Mouse (Mus musculus): ENCODE results near the gene Kctd18. TPM values are rescaled to one million over a fixed set of nuclear protein-coding genes. Genes with fewer than 3 reads are reported as not detected.

The Kctd18 gene
- polyA plus RNA-seq (2015; fragmentation: Nextera tagmentation; extraction: Ambion mirVana) = 12.9 and 13.6 TPM in 2 replicates

DNA sequence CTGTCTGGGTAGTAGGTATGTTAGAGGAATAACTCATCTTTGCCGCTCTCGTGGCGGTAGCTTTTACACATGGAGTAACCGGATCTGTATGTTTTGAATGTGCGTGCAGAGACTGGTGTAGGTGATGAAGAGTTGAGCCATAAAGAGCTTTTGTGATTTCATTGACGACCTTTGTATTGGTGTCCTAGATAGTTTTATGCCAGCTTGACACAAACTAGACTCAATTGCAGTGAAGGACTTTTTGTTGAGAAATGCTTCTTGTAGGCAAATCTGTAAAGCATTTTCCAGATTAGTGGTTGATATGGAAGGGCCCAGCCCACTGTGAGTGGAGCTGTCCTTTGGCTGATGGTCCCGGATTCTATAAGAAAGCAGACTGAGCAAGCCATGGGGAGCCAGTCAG, at the start of gene Kctd18:
Gene Kctd18 (minus strand): TSS at position 101 of the 400 bp plus-strand sequence.
- Histone ChIP-seq H3K27me3 (replicated peaks; ENCODE audit: insufficient read depth, low read length) (no peaks in the 10 kb centered on the region), H3K9me3 (ENCODE audit: low read length) (no peaks in the 10 kb centered on the region), H3K4me1 (ENCODE audit: insufficient read depth, low read depth, low read length) (no peaks in the 10 kb centered on the region), H3K36me3 (ENCODE audit: insufficient read depth, low read length) (peaks cover 8% of the 10 kb centered on the region; the same call in 1 of the 2 replicates), H3K4me3 (ENCODE audit: low read depth, low read length) (no peak within 1 kb of the TSS), H3K4me2 (replicated peaks; ENCODE audit: low read depth, low read length) (no peak within 1 kb of the TSS), H3K9ac (replicated peaks; ENCODE audit: low read depth) (no peak within 1 kb of the TSS), H3K27ac (ENCODE audit: low read length) (no peak within 1 kb of the TSS)
- ATAC-seq = no peak
- WGBS = 96% methylated on average over 7 of the region's 7 CpGs
- TF ChIP-seq EP300 (IDR thresholded peaks at IDR 0.05) (no peak), CTCF (IDR thresholded peaks at IDR 0.05) (no peak)
- no peak for DNase-seq (ENCODE audit: low spot score)

- DNase-seq (ENCODE audit: low spot score) = no peak
- no peak overlapping the region for H3K9ac ChIP-seq (replicated peaks; ENCODE audit: low read depth)
- no peaks in the 10 kb centered on the region for H3K36me3 ChIP-seq (ENCODE audit: insufficient read depth, low read length)
- no peak overlapping the region for H3K4me3 ChIP-seq (ENCODE audit: low read depth, low read length)
- H3K4me1 ChIP-seq (ENCODE audit: insufficient read depth, low read depth, low read length) = no peaks in the 10 kb centered on the region
- WGBS = 64% methylated on average over 3 of the region's 3 CpGs
- no peak for TF ChIP-seq CTCF (IDR thresholded peaks at IDR 0.05)
- no peak for TF ChIP-seq EP300 (IDR thresholded peaks at IDR 0.05)
- ATAC-seq = no peak
- no peaks in the 10 kb centered on the region for H3K9me3 ChIP-seq (ENCODE audit: low read length)
- no peaks in the 10 kb centered on the region for H3K27me3 ChIP-seq (replicated peaks; ENCODE audit: insufficient read depth, low read length)
- H3K27ac ChIP-seq (ENCODE audit: low read length) = no peak overlapping the region
- no peak overlapping the region for H3K4me2 ChIP-seq (replicated peaks; ENCODE audit: low read depth, low read length)
Measured at GRCm38 (mm10) chr1:58065606-58066005, 46.9 kb upstream of the Kctd18 start.

GRCm38 (mm10) chr1:58065151-58065550, 46.4 kb upstream of the Kctd18 start:
- Histone ChIP-seq H3K4me3 (ENCODE audit: low read depth, low read length) (no peak overlapping the region), H3K4me1 (ENCODE audit: insufficient read depth, low read depth, low read length) (no peaks in the 10 kb centered on the region), H3K9ac (replicated peaks; ENCODE audit: low read depth) (no peak overlapping the region), H3K4me2 (replicated peaks; ENCODE audit: low read depth, low read length) (no peak overlapping the region), H3K36me3 (ENCODE audit: insufficient read depth, low read length) (no peaks in the 10 kb centered on the region), H3K9me3 (ENCODE audit: low read length) (no peaks in the 10 kb centered on the region), H3K27me3 (replicated peaks; ENCODE audit: insufficient read depth, low read length) (no peaks in the 10 kb centered on the region), H3K27ac (ENCODE audit: low read length) (no peak overlapping the region)
- WGBS = 85% methylated on average over 5 of the region's 5 CpGs
- ATAC-seq = no peak
- TF ChIP-seq EP300 (IDR thresholded peaks at IDR 0.05) (no peak), CTCF (IDR thresholded peaks at IDR 0.05) (no peak)
- DNase-seq (ENCODE audit: low spot score) = no peak

GRCm38 (mm10) chr1:58062131-58062530, 43.4 kb upstream of the Kctd18 start:
- H3K4me2 ChIP-seq (replicated peaks; ENCODE audit: low read depth, low read length) = no peak overlapping the region
- H3K9ac ChIP-seq (replicated peaks; ENCODE audit: low read depth) = no peak overlapping the region
- 93% methylated on average over 7 of the region's 7 CpGs for WGBS
- no peaks in the 10 kb centered on the region for H3K36me3 ChIP-seq (ENCODE audit: insufficient read depth, low read length)
- no peaks in the 10 kb centered on the region for H3K9me3 ChIP-seq (ENCODE audit: low read length)
- TF ChIP-seq CTCF (IDR thresholded peaks at IDR 0.05) (no peak), EP300 (IDR thresholded peaks at IDR 0.05) (no peak)
- no peak overlapping the region for H3K27ac ChIP-seq (ENCODE audit: low read length)
- no peak overlapping the region for H3K4me3 ChIP-seq (ENCODE audit: low read depth, low read length)
- ATAC-seq (no peak), DNase-seq (ENCODE audit: low spot score) (no peak)
- H3K4me1 ChIP-seq (ENCODE audit: insufficient read depth, low read depth, low read length) = no peaks in the 10 kb centered on the region
- no peaks in the 10 kb centered on the region for H3K27me3 ChIP-seq (replicated peaks; ENCODE audit: insufficient read depth, low read length)

- no peak overlapping the region for H3K4me3 ChIP-seq (ENCODE audit: low read depth, low read length)
- no peaks in the 10 kb centered on the region for H3K36me3 ChIP-seq (ENCODE audit: insufficient read depth, low read length)
- no peak for ATAC-seq
- no peak overlapping the region for H3K9ac ChIP-seq (replicated peaks; ENCODE audit: low read depth)
- DNase-seq (ENCODE audit: low spot score) = no peak
- WGBS = 89% methylated on average over 4 of the region's 4 CpGs
- H3K9me3 ChIP-seq (ENCODE audit: low read length) = no peaks in the 10 kb centered on the region
- H3K27ac ChIP-seq (ENCODE audit: low read length) = no peak overlapping the region
- no peaks in the 10 kb centered on the region for H3K27me3 ChIP-seq (replicated peaks; ENCODE audit: insufficient read depth, low read length)
- no peak overlapping the region for H3K4me2 ChIP-seq (replicated peaks; ENCODE audit: low read depth, low read length)
- H3K4me1 ChIP-seq (ENCODE audit: insufficient read depth, low read depth, low read length) = no peaks in the 10 kb centered on the region
- no peak for TF ChIP-seq EP300 (IDR thresholded peaks at IDR 0.05)
- no peak for TF ChIP-seq CTCF (IDR thresholded peaks at IDR 0.05)
Measured at GRCm38 (mm10) chr1:58058846-58059245, 40.1 kb upstream of the Kctd18 start.

- no peaks in the 10 kb centered on the region for H3K4me1 ChIP-seq (ENCODE audit: insufficient read depth, low read depth, low read length)
- H3K4me3 ChIP-seq (ENCODE audit: low read depth, low read length) = no peak overlapping the region
- 44% methylated on average over 11 of the region's 11 CpGs for WGBS
- H3K9me3 ChIP-seq (ENCODE audit: low read length) = no peaks in the 10 kb centered on the region
- H3K27ac ChIP-seq (ENCODE audit: low read length) = 0 out of 2 replicates have a peak overlapping the region, but pooled peaks have one; percentile 6
- no peaks in the 10 kb centered on the region for H3K36me3 ChIP-seq (ENCODE audit: insufficient read depth, low read length)
- H3K9ac ChIP-seq (replicated peaks; ENCODE audit: low read depth) = no peak overlapping the region
- TF ChIP-seq CTCF (IDR thresholded peaks at IDR 0.05) (no peak), EP300 (IDR thresholded peaks at IDR 0.05) (no peak)
- peak overlapping the region; percentile 11; the same call in 1 of the 2 replicates for H3K4me2 ChIP-seq (replicated peaks; ENCODE audit: low read depth, low read length)
- DNase-seq (ENCODE audit: low spot score) = peak; percentile 83
- ATAC-seq = peak; percentile 92
- no peaks in the 10 kb centered on the region for H3K27me3 ChIP-seq (replicated peaks; ENCODE audit: insufficient read depth, low read length)
Measured at GRCm38 (mm10) chr1:58056939-58057338, 38.2 kb upstream of the Kctd18 start.

Measured in lung, postnatal 0 days (tissue).